Mouse (Mus musculus) adrenal gland, adult 18-20 months (tissue): ENCODE results near the gene Atp4b. TPM values are rescaled to one million over a fixed set of nuclear protein-coding genes. Genes with fewer than 3 reads are reported as not detected.

ENCODE experiments used
- total RNA-seq, 2 experiments: library from RNA; stranded (reverse); gene quantifications; 1 replicate in 1 of 2; 2 replicates in 1 of 2; pipeline ENCODE4 v1.2.3; 2021

Atp4b gene
- total RNA-seq, 2 experiments from 2014 or later = 0.60 to 5.0 TPM

Other genes starting within 250 kb of the Atp4b start
- 100 to 1,000 TPM; 456 to 471 TPM for gene Lamp1, start 237.7 kb downstream of the Atp4b start, total RNA-seq
- 10 to 100 TPM in 1 of 2 experiments, 1 to 10 TPM in 1; 9.1 to 15.3 TPM for gene Grtp1, start 196.2 kb downstream of the Atp4b start, total RNA-seq
- gene Adprhl1, start 142.7 kb downstream of the Atp4b start, total RNA-seq = 10 to 100 TPM in 1 of 2 experiments, 1 to 10 TPM in 1; 7.8 to 18.5 TPM
- 10 to 100 TPM; 27.2 to 33.6 TPM for gene Dcun1d2, start 108.7 kb downstream of the Atp4b start, total RNA-seq
- 10 to 100 TPM; 31.2 to 33.2 TPM for gene Tmco3, start 108.6 kb downstream of the Atp4b start, total RNA-seq
- gene Tfdp1, start 58.1 kb downstream of the Atp4b start, total RNA-seq = 10 to 100 TPM; 49.1 to 58.3 TPM
- gene Grk1, start 8.3 kb upstream of the Atp4b start, total RNA-seq = not detected
- 1 to 10 TPM; 1.3 to 1.7 TPM for gene Tmem255b, start 38.4 kb upstream of the Atp4b start, total RNA-seq
- gene Gas6, start 97.7 kb upstream of the Atp4b start, total RNA-seq = 100 to 1,000 TPM; 100 to 394 TPM
- not detected for gene 1700029H14Rik, start 165.6 kb upstream of the Atp4b start, total RNA-seq